Mouse (Mus musculus): ENCODE measurements at regions not wholly inside any gene's neighbourhood (a gene's known extent, or its start where the extent isn't known, plus 50 kb on each side); places are given as distances from the start of the nearest gene placed in this dataset.
A peak's percentile ranks its signal among the peaks of the same experiment; 100 is the strongest.

DNA sequence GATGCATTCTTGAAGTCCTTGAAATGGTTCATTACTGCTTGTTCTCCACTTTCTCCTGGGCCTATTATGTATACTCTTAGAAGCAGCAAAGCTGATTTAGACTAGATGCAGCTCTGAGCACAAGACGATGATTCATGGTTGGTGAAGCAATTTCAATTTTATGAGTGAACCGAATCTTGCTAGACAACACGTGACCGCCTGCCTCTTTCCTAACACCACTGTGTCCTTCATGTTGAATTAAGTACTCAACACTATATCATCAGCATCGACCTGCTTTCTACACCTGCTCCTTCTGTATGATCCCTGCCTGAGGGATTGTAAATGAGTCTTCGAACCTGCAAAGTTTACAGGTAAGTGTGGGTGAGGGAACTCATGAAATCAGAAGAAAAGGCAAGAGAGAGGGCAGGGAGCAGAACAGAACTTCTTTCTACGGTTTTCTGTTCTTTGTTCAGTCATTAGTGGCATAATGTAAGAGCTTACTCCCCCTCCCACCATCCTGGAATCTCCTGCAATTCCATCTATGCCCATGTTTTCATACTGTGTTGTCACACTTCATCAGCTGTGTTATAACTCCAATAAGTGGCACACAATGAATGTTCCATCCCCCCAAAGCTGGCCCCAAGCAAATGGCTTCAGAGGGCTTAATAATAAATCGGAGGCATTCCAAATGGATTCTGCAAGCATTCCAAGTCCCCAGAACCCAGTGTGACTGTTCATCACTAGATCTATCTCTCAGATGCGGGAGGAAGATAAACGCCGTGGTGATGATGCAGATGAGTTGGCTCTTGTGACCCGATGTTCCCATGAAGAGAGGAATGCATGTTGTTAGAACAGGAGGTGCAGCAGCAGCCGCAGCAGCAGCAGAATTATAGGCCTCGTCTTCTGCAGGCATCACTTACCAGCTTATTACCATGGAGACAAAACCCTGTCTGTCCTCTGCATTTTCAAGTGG, 224.2 kb upstream of the Serp2 start:
- H3K27me3 ChIP-seq (ENCODE audit: insufficient read depth, low read length): no peaks in the 10 kb centered on the region
- no peak overlapping the region for H3K4me3 ChIP-seq (ENCODE audit: low read depth, low read length)
- H3K36me3 ChIP-seq (ENCODE audit: insufficient read depth): no peaks in the 10 kb centered on the region
- no peak overlapping the region for H3K27ac ChIP-seq (ENCODE audit: low read depth, low read length)
- H3K9me3 ChIP-seq (ENCODE audit: low read length): no peaks in the 10 kb centered on the region
- ATAC-seq (peak; percentile 55; the same call in 1 of the 2 replicates), DNase-seq (peak; percentile 38)
- peaks cover 9% of the 10 kb centered on the region; the same call in 1 of the 2 replicates for H3K4me1 ChIP-seq (ENCODE audit: insufficient read depth)
- no peak overlapping the region for H3K4me2 ChIP-seq (ENCODE audit: low read depth)
- no peak for TF ChIP-seq CTCF (IDR thresholded peaks at IDR 0.05; ENCODE audit: low read depth)
- H3K9ac ChIP-seq: no peak overlapping the region
- WGBS: 61% methylated on average over 14 of the region's 14 CpGs

DNA sequence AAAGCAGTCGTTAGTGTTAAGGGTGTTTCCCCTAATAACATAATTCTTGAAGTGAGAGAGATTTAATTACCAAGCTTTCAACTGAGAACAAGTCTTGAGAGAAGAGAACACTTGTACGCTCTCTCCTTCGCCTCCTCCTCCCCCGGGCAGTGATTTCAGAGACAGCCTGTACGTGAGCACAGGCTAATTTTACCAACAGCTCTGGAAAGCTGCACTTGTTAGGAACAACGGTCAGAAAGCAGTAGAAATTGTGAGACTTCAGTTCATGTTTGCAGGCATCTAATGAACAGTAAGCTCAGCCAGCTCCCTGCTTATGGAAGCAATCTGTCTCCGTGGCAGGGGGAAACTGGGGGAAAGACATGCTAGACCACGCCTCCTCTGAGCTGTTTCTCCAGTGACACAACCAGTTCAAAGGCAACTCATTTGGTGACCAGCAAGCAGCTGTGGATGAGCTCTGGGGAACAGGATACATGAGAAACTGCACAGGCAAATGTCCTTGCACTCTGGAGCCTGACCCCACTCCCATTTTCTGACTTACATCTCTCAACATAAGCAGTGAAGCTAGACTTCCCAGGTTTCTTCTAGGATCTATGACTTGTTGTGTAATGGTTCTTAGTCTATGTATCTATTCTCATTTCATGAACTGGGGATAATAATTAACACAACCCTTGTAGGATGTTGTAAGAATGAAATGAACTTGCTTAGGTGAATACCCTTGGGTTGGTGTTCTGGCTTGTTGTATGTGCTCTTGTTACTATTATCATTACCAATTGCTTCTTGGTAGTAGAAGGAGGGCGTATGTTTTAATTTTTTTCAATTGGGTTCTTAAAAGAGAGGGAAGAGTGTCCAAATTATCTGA, 222.1 kb upstream of the Serp2 start:
- Histone ChIP-seq H3K27me3 (ENCODE audit: insufficient read depth, low read length) (no peaks in the 10 kb centered on the region), H3K36me3 (ENCODE audit: insufficient read depth) (no peaks in the 10 kb centered on the region), H3K27ac (ENCODE audit: low read depth, low read length) (no peak overlapping the region), H3K4me1 (ENCODE audit: insufficient read depth) (peaks cover 9% of the 10 kb centered on the region; the same call in 1 of the 2 replicates), H3K4me2 (ENCODE audit: low read depth) (no peak overlapping the region), H3K4me3 (ENCODE audit: low read depth, low read length) (no peak overlapping the region), H3K9ac (no peak overlapping the region), H3K9me3 (ENCODE audit: low read length) (no peaks in the 10 kb centered on the region)
- ATAC-seq (peak; percentile 47), DNase-seq (no peak)
- 37% methylated on average over 9 of the region's 9 CpGs for WGBS
- no peak for TF ChIP-seq CTCF (IDR thresholded peaks at IDR 0.05; ENCODE audit: low read depth)

- H3K36me3 ChIP-seq (ENCODE audit: insufficient read depth): no peaks in the 10 kb centered on the region
- H3K9ac ChIP-seq: no peak overlapping the region
- no peak overlapping the region for H3K4me3 ChIP-seq (ENCODE audit: low read depth, low read length)
- WGBS: 70% methylated on average over 3 of the region's 3 CpGs
- H3K9me3 ChIP-seq (ENCODE audit: low read length): no peaks in the 10 kb centered on the region
- TF ChIP-seq CTCF (IDR thresholded peaks at IDR 0.05; ENCODE audit: low read depth): no peak
- H3K27me3 ChIP-seq (ENCODE audit: insufficient read depth, low read length): no peaks in the 10 kb centered on the region
- DNase-seq (no peak), ATAC-seq (no peak)
- H3K4me1 ChIP-seq (ENCODE audit: insufficient read depth): peaks cover 17% of the 10 kb centered on the region
- no peak overlapping the region for H3K27ac ChIP-seq (ENCODE audit: low read depth, low read length)
- no peak overlapping the region for H3K4me2 ChIP-seq (ENCODE audit: low read depth)
Measured at GRCm38 (mm10) chr14:76775387-76775924, 218.8 kb upstream of the Serp2 start.

- no peaks in the 10 kb centered on the region for H3K36me3 ChIP-seq (ENCODE audit: insufficient read depth)
- no peak overlapping the region for H3K4me2 ChIP-seq (ENCODE audit: low read depth)
- no peak overlapping the region for H3K4me3 ChIP-seq (ENCODE audit: low read depth, low read length)
- H3K27ac ChIP-seq (ENCODE audit: low read depth, low read length): peak overlapping the region; percentile 69
- peaks cover 10% of the 10 kb centered on the region; the same call in 1 of the 2 replicates for H3K4me1 ChIP-seq (ENCODE audit: insufficient read depth)
- no peak overlapping the region for H3K9ac ChIP-seq
- H3K9me3 ChIP-seq (ENCODE audit: low read length): no peaks in the 10 kb centered on the region
- DNase-seq: peak; percentile 56
- H3K27me3 ChIP-seq (ENCODE audit: insufficient read depth, low read length): no peaks in the 10 kb centered on the region
- peak; percentile 74 for ATAC-seq
- peak; percentile 60 for TF ChIP-seq CTCF (IDR thresholded peaks at IDR 0.05; ENCODE audit: low read depth)
- WGBS: 23% methylated on average over 11 of the region's 11 CpGs
Measured at GRCm38 (mm10) chr14:76772781-76773438, 216.2 kb upstream of the Serp2 start.

GRCm38 (mm10) chr14:76770106-76770505, 213.4 kb upstream of the Serp2 start:
- no peak for DNase-seq
- Histone ChIP-seq H3K4me1 (ENCODE audit: insufficient read depth) (peaks cover 11% of the 10 kb centered on the region; the same call in 1 of the 2 replicates), H3K4me2 (ENCODE audit: low read depth) (no peak overlapping the region), H3K9me3 (ENCODE audit: low read length) (no peaks in the 10 kb centered on the region), H3K9ac (no peak overlapping the region), H3K4me3 (ENCODE audit: low read depth, low read length) (no peak overlapping the region), H3K36me3 (ENCODE audit: insufficient read depth) (no peaks in the 10 kb centered on the region), H3K27ac (ENCODE audit: low read depth, low read length) (no peak overlapping the region), H3K27me3 (ENCODE audit: insufficient read depth, low read length) (no peaks in the 10 kb centered on the region)
- WGBS: 93% methylated on average over 7 of the region's 7 CpGs
- ATAC-seq: no peak
- TF ChIP-seq CTCF (IDR thresholded peaks at IDR 0.05; ENCODE audit: low read depth): no peak

DNA sequence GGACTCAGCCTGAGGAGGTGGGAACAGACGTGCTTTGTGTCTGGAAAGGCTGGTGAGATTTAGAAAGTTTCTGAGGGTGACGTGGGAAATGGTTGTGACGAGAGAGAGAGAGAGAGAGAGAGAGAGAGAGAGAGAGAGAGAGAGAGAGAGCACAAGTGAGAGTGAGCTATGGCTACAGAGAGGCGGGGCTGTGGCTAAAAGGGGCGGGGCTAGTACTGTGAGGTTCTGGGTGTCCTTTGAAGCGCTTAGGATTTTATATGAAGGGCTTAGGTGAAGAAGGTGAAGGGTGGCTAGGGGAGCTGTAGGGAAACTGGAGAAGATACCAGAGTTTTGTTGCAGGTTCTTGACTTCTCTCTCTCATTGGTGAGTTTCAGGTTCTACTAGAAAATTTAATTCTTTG, 210.6 kb upstream of the Serp2 start:
- DNase-seq (no peak), ATAC-seq (no peak)
- Histone ChIP-seq H3K4me3 (ENCODE audit: low read depth, low read length) (no peak overlapping the region), H3K36me3 (ENCODE audit: insufficient read depth) (no peaks in the 10 kb centered on the region), H3K9ac (no peak overlapping the region), H3K4me1 (ENCODE audit: insufficient read depth) (0 out of 2 replicates have a peak, but pooled peaks cover 12% of the 10 kb centered on the region), H3K27ac (ENCODE audit: low read depth, low read length) (no peak overlapping the region), H3K27me3 (ENCODE audit: insufficient read depth, low read length) (no peaks in the 10 kb centered on the region), H3K4me2 (ENCODE audit: low read depth) (no peak overlapping the region), H3K9me3 (ENCODE audit: low read length) (no peaks in the 10 kb centered on the region)
- 52% methylated on average over 6 of the region's 6 CpGs for WGBS
- TF ChIP-seq CTCF (IDR thresholded peaks at IDR 0.05; ENCODE audit: low read depth): no peak

Measured in forebrain, postnatal 0 days (tissue).